Mouse (Mus musculus): ENCODE measurements around the gene Lrpprc. TPM values are rescaled to one million over a fixed set of nuclear protein-coding genes. Genes with fewer than 3 reads are reported as not detected.

Lrpprc gene
- polyA plus RNA-seq, 1 experiment = 10.0 TPM

DNA sequence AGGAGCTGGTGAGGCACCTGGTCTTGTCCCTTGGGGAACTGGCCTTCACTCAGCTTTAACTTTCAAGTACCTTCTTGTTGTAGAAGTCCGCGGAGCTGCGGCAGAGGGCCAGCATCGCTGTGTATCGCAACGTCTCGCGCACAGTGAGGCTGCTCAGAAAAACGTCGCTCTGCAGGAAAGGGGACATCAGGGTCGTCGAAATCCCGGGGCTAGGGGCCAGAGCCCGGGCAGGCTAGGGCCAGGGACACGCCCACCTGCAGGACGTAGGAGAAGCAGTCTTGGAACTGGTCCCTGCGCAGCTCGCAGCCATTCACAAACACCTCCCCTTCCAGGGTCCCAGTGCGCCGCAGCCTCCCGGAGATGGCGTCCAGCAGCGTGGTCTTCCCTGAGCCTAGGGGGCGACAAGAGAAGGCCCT, 114.6 kb downstream of the Lrpprc start, which contains the start of gene Abcg8:
Gene Abcg8 (plus strand): TSS at position 352 of the 416 bp plus-strand sequence.
- Histone ChIP-seq H3K27me3 (ENCODE audit: control insufficient read depth, insufficient read depth, low read length) (peaks cover 6% of the 10 kb centered on the region), H3K27ac (ENCODE audit: control insufficient read depth, insufficient read depth, low read length) (no peak within 1 kb of the TSS), H3K36me3 (ENCODE audit: control insufficient read depth, insufficient read depth, low read length) (no peaks in the 10 kb centered on the region), H3K4me1 (replicated peaks; ENCODE audit: control insufficient read depth, insufficient read depth, low read length) (no peaks in the 10 kb centered on the region), H3K4me3 (ENCODE audit: control insufficient read depth, insufficient read depth, low read length) (no peak within 1 kb of the TSS)
- WGBS = 10% methylated on average over 24 of the region's 24 CpGs
- TF ChIP-seq CTCF (IDR thresholded peaks at IDR 0.05; ENCODE audit: borderline replicate concordance, control insufficient read depth, extremely low read depth, insufficient read depth, low read length, poor library complexity) (no peak), POLR2A (IDR thresholded peaks at IDR 0.05; ENCODE audit: control insufficient read depth, extremely low read depth, insufficient read depth, low read length, poor library complexity) (no peak)
- DNase-seq = no peak

DNA sequence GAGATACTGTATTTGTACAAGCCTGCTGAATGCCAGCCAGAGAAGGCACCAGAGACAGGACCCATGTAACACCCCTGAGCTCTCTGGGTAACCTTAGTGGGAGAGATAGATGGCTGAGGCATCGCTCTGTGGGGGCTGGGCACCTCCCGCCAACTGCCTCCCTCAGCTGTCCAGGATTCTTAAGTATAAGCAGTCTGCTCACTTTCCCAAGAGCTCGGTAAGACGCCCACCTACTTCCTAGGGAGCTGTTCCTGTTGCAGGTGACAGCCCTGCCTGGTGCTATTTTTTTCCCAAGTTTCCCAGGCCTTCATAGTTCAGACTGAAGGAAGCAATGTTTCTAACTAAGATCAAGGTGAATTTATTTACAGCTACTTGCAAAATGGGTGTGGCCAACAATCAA, 115.4 kb downstream of the Lrpprc start:
- 81% methylated on average over 4 of the region's 4 CpGs for WGBS
- Histone ChIP-seq H3K27me3 (ENCODE audit: control insufficient read depth, insufficient read depth, low read length) (peaks cover 6% of the 10 kb centered on the region), H3K4me1 (replicated peaks; ENCODE audit: control insufficient read depth, insufficient read depth, low read length) (no peaks in the 10 kb centered on the region), H3K4me3 (ENCODE audit: control insufficient read depth, insufficient read depth, low read length) (no peak overlapping the region), H3K36me3 (ENCODE audit: control insufficient read depth, insufficient read depth, low read length) (no peaks in the 10 kb centered on the region), H3K27ac (ENCODE audit: control insufficient read depth, insufficient read depth, low read length) (no peak overlapping the region)
- no peak for DNase-seq
- TF ChIP-seq POLR2A (IDR thresholded peaks at IDR 0.05; ENCODE audit: control insufficient read depth, extremely low read depth, insufficient read depth, low read length, poor library complexity) = no peak

DNA sequence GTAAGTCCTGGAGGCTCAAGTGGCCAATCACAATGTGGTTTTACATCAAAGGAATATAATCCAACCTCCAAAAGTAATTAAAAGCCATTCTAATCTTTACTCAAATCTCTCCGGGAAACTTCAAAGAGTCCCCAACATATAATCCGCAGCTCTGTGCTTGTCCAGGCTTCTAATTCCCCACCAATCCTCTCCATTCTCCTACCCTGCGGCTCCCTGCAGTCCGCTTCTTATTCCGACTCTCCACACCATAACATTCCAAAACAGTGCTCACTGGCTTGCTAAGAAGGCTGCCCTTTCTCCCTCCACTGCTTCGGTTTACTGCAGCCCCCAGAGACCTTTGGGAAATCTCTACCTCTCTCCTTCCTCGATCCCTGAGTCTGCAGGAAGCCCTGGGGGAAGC, 116.5 kb downstream of the Lrpprc start:
- peaks cover 6% of the 10 kb centered on the region for H3K27me3 ChIP-seq (ENCODE audit: control insufficient read depth, insufficient read depth, low read length)
- TF ChIP-seq CTCF (IDR thresholded peaks at IDR 0.05; ENCODE audit: borderline replicate concordance, control insufficient read depth, extremely low read depth, insufficient read depth, low read length, poor library complexity) = no peak
- no peak for TF ChIP-seq POLR2A (IDR thresholded peaks at IDR 0.05; ENCODE audit: control insufficient read depth, extremely low read depth, insufficient read depth, low read length, poor library complexity)
- H3K4me3 ChIP-seq (ENCODE audit: control insufficient read depth, insufficient read depth, low read length) = no peak overlapping the region
- WGBS = 81% methylated on average over 7 of the region's 7 CpGs
- no peak for DNase-seq
- H3K36me3 ChIP-seq (ENCODE audit: control insufficient read depth, insufficient read depth, low read length) = no peaks in the 10 kb centered on the region
- no peaks in the 10 kb centered on the region for H3K4me1 ChIP-seq (replicated peaks; ENCODE audit: control insufficient read depth, insufficient read depth, low read length)
- no peak overlapping the region for H3K27ac ChIP-seq (ENCODE audit: control insufficient read depth, insufficient read depth, low read length)

- H3K36me3 ChIP-seq (ENCODE audit: control insufficient read depth, insufficient read depth, low read length) = no peaks in the 10 kb centered on the region
- H3K27ac ChIP-seq (ENCODE audit: control insufficient read depth, insufficient read depth, low read length) = no peak overlapping the region
- no peak for DNase-seq
- H3K4me1 ChIP-seq (replicated peaks; ENCODE audit: control insufficient read depth, insufficient read depth, low read length) = no peaks in the 10 kb centered on the region
- TF ChIP-seq CTCF (IDR thresholded peaks at IDR 0.05; ENCODE audit: borderline replicate concordance, control insufficient read depth, extremely low read depth, insufficient read depth, low read length, poor library complexity) = no peak
- TF ChIP-seq POLR2A (IDR thresholded peaks at IDR 0.05; ENCODE audit: control insufficient read depth, extremely low read depth, insufficient read depth, low read length, poor library complexity) = no peak
- 80% methylated on average over 16 of the region's 16 CpGs for WGBS
- peaks cover 6% of the 10 kb centered on the region for H3K27me3 ChIP-seq (ENCODE audit: control insufficient read depth, insufficient read depth, low read length)
- no peak overlapping the region for H3K4me3 ChIP-seq (ENCODE audit: control insufficient read depth, insufficient read depth, low read length)
Measured at GRCm38 (mm10) chr17:84672376-84673369, 117.9 kb downstream of the Lrpprc start.

DNA sequence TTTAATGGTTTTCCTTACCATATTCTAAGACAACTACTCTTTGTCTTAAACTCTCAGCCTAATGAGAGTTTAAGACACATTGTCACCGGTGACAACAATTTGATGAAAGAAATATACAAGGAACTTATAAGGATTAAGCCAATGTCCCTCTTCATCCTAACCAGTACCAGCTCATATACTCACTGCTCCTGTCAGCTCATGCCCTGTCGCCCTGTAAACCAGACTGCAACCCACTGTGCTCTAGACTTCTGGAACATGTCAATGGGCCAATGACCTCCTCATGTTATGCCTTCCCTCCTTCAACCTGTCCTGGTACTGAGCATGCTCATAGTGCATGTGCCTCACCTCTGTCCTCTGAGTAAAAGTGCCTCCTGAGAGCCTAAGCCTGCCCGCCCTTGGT, 122.7 kb downstream of the Lrpprc start:
- no peak for TF ChIP-seq POLR2A (IDR thresholded peaks at IDR 0.05; ENCODE audit: control insufficient read depth, extremely low read depth, insufficient read depth, low read length, poor library complexity)
- TF ChIP-seq CTCF (IDR thresholded peaks at IDR 0.05; ENCODE audit: borderline replicate concordance, control insufficient read depth, extremely low read depth, insufficient read depth, low read length, poor library complexity) = no peak
- no peaks in the 10 kb centered on the region for H3K27me3 ChIP-seq (ENCODE audit: control insufficient read depth, insufficient read depth, low read length)
- no peak for DNase-seq
- no peaks in the 10 kb centered on the region for H3K4me1 ChIP-seq (replicated peaks; ENCODE audit: control insufficient read depth, insufficient read depth, low read length)
- H3K4me3 ChIP-seq (ENCODE audit: control insufficient read depth, insufficient read depth, low read length) = no peak overlapping the region
- no peak overlapping the region for H3K27ac ChIP-seq (ENCODE audit: control insufficient read depth, insufficient read depth, low read length)
- WGBS = 91% methylated on average over 3 of the region's 3 CpGs
- H3K36me3 ChIP-seq (ENCODE audit: control insufficient read depth, insufficient read depth, low read length) = no peaks in the 10 kb centered on the region

- Histone ChIP-seq H3K4me1 (replicated peaks; ENCODE audit: control insufficient read depth, insufficient read depth, low read length) (no peaks in the 10 kb centered on the region; the same call in 1 of the 2 replicates), H3K27me3 (ENCODE audit: control insufficient read depth, insufficient read depth, low read length) (no peaks in the 10 kb centered on the region), H3K4me3 (ENCODE audit: control insufficient read depth, insufficient read depth, low read length) (no peak overlapping the region), H3K36me3 (ENCODE audit: control insufficient read depth, insufficient read depth, low read length) (no peaks in the 10 kb centered on the region), H3K27ac (ENCODE audit: control insufficient read depth, insufficient read depth, low read length) (no peak overlapping the region)
- no peak for DNase-seq
- WGBS = 29% methylated on average over 9 of the region's 9 CpGs
- TF ChIP-seq CTCF (IDR thresholded peaks at IDR 0.05; ENCODE audit: borderline replicate concordance, control insufficient read depth, extremely low read depth, insufficient read depth, low read length, poor library complexity) = no peak
- no peak for TF ChIP-seq POLR2A (IDR thresholded peaks at IDR 0.05; ENCODE audit: control insufficient read depth, extremely low read depth, insufficient read depth, low read length, poor library complexity)
Measured at GRCm38 (mm10) chr17:84665691-84666090, 124.9 kb downstream of the Lrpprc start.

All from thymus, adult 2 months (tissue).